Mouse (Mus musculus): ENCODE measurements around the gene Igsf21.

The Igsf21 gene

DNA sequence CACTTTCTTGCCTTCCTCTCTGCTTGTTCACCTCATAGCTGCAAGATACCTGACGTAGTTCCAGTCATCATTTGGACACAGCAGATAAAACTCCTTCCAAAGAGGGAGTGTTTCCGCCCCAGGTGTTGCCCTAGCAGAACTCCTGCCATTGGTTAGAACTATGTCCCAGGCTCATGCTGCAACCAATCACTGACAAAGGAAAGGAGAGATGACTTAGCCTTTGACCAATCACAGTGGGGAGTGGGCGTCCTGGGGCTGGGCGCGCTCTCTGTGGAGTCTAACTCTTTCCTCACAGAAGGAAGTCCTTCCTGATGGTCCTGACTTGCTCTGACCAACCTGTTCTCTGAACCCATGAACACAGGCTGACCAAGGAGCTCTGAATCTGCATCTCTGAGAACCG is 44.4 kb downstream of the Igsf21 start:
- in situ Hi-C loops (cut with MboI; ENCODE audit: unreplicated experiment in 2 of 2): no loop called here

DNA sequence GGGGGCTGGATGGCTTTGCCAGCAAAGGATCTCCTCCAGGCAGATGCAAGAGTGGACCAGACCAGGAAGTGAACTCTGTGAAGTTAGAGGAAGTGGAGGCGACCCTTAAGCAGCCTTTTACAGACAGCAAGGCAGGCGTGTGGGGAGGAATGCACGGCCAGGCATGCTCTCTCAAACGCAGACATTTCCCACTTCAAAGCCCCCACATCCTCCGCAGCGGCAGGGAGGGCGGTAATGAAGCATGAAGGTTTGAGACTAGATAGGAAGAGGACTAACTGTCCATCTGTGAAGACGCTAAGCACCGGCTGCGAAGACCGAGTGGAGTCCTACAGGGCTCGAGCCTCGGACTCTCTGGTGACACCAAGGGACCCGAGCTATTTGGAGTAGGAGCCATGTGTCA is 46.3 kb downstream of the Igsf21 start:
- in situ Hi-C loops (cut with MboI; ENCODE audit: unreplicated experiment in 2 of 2): no loop called here

DNA sequence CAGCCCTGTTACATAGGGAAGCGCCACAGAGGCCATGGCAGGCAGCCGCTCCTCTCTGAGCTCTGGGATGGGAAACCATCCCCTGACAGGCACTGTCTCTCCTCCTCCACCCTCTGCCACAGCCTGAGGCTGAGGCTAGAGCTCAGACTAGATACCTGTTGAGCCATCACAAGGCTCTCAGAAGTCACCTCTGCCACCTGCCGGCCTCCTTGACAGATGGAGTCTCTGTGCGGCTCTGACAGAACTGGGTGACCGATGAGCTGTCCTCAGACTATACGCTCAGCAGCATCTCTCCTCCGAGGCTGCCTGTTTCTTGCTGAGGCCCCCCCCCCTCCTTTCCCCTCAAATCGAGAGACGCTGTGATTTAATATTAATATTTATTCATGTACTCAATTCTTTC is 49.9 kb downstream of the Igsf21 start:
- in situ Hi-C loops (cut with MboI; ENCODE audit: unreplicated experiment in 2 of 2): no loop called here

DNA sequence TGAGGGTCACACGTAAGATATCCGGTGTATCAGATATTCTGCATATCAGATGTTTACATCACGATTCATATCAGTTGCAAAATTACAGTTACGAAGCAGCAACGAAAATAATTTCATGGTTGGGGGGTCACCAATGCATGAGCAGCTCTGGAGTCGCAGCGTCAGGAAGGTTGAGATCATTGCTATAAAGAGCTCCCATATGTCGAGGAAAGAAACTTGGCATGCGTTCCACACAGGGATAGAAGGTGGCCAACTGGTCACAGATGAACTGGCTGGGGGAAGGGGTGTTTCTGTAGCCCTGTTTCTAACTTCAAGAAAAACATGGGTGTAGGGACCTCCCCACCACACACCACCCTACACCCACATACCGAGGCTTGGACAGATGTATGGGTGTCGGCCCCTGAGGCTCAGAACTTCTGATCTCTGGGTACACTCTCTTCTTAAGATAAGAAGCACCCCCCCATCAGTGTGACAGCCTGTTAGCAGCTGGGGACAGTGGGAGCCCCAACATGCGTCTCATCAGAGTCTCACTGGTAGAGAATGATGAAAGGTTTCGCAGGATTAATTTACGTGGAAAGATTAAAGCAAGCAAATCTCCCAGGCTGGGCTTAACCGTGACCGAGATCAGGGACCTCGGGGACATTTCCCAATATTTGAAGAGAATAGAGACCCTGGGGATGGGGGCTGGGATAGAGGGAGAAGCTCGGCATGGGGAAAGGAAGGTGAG is 54.1 kb downstream of the Igsf21 start:
- in situ Hi-C loops (cut with MboI; ENCODE audit: unreplicated experiment in 2 of 2): no loop called here

DNA sequence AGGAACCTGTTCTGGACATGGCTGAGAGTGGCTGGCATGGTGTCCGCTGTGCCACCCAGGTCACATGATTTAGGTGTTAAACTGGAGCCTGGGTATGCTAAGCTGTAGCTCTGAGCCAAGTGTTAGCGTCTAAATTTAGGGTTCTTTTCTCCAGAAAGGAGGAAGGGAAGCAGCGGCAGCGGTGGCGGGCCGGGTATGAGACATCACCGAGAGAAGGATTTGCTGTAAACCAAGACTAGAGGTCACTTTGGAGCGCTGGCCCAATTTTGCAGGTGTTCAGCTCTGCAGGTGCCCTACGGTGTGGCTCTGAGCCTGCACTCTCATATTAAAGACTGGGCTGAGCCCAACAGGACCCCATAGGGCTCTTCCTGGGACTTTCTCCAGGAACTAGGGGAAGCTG is 57.0 kb downstream of the Igsf21 start:
- in situ Hi-C loops (cut with MboI; ENCODE audit: unreplicated experiment in 2 of 2): no loop called here

DNA sequence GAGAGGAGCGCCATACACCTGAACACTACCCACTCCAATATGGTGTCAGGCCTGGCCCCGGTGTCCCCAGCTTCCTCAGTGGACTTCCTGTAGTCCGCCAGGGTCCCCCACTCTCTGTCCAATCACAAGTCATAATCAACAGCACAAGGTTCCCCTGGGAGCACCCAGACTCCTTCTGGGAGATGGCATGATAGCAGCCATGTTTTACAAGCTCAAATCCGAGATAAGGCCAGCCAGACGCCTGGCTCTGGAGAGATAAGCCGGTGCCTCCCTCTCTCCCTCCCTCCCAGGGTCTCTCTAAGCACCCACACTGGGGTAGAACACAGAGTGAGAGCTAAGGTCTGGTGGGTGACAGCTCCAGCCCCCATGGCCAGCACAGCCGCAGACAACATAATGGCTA is 58.0 kb downstream of the Igsf21 start:
- in situ Hi-C loops (cut with MboI; ENCODE audit: unreplicated experiment in 2 of 2): no loop called here

DNA sequence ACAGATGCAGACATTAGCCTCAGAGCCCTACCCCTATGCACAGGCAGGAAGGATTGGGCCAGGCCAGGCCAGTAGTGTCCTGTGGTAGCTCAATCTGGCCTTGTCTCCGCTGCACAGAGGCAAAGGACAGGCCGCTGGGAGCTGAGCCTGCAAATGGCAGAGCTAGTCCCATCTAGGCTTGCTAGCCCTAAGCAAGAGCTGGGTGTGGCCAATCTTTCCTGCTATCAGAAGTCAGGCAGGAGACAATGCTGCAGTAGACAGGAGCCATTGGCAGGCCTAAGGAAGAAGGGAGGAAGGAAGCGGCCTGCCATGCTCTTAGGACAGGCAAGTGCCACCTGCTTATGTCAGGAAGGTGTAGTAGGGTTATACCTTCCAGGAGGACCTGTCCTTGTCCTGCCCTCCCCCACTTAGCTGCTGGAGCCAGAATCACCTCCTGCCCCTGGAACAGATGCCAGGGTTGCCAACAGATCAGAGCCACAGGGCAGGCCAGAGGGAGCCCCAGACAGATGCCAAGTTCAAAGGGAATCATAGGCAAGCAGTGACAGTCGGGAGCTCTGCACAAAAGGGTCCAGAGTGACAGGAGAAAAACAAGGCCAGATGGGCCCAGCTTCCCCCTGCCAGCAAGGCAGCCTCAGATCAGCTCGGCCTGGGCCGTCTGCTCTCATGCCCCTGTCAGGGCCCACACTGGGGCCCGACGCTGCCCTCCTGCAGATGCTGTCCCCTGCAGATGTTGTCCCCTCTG is 59.0 kb downstream of the Igsf21 start:
- in situ Hi-C loops (cut with MboI; ENCODE audit: unreplicated experiment in 2 of 2): no loop called here

DNA sequence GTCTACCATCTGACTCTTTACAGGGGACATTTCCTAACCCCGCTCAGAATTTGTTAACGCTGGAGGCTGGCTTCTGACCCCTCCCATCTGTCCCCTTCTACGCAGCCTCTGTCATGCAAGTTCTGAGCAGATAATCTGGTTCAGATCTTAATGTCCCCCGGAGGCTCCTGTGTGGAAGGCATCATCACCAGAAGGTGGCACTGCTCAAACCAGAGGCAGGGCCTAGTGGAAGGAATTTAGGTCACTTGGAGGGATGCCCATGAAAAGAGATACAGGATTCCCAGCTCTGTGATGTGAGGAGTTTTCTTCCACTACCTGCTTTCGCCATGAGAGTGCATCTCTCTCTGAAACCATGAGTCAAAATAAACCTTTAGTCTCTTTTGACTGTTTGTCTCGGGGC is 67.0 kb downstream of the Igsf21 start:
- in situ Hi-C loops (cut with MboI; ENCODE audit: unreplicated experiment in 2 of 2): no loop called here

DNA sequence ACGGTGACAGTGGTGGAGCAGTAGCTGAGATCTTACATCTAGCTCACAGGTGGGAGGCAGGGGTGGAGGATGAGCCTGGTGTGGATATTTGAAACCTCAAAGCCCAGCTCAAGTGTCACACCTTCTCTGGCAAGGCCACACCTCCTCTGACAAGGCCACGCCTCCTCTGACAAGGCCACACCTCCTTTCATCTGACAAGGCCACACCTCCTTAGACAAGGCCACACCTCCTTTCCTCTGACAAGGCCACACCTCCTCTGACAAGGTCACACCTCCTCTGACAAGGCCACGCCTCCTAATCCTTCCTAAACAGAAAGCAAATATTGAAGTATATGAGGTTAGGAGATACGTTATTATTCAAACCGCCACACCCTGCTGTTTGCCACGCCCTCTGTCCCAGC is 69.5 kb downstream of the Igsf21 start:
- in situ Hi-C loops (cut with MboI; ENCODE audit: unreplicated experiment in 2 of 2): no loop called here

DNA sequence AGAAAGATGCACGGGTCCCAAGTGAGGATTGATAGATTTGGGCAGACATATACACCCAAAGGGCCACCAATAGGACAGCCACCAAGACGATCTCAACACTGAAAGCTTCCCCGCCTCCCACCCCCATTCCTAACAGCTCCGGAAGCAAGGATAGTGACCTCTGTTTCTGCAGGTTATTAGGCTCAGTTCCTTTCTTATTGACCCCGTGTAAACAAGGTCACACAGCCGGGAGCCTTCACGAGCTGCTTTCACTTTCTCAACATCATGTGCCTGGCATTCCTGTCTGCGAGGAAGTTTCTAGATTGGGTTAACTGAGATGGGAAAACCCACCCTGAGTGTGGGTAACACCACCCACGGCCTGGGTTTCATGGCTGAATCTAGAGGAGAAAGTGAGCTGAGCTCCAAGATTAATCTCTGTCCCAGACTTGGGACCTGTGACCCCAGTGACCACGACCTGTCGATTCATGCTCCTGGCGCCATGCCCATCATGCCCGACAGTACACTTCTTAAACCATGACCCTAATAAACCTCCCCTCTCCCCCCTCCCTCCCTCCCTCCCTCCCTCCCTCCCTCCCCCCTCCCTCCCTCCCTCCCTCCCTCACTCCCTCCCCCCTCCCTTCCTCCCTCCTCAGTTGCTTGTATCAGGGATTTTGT is 72.7 kb downstream of the Igsf21 start:
- in situ Hi-C loops (cut with MboI; ENCODE audit: unreplicated experiment in 2 of 2): no loop called here

DNA sequence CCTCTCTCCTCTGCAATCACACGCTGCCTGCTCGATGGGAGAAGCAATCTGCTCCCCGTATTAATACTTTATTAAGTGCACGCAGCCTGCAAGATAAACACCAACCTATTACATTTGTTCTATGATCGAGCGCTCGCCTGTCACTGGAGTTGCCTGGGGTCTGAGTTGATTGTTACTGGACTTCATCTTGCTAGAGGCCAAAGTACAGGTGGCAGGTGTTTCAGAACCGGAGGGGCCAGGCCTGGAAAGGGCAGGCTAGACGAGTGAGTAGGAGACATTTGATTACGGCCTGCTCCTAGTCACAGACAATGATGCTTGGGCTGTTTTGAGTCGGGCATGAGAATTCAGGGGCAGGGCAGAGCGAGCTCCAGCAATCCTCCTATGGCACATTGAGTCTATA is 73.5 kb downstream of the Igsf21 start:
- in situ Hi-C loops (cut with MboI; ENCODE audit: unreplicated experiment in 2 of 2): no loop called here

DNA sequence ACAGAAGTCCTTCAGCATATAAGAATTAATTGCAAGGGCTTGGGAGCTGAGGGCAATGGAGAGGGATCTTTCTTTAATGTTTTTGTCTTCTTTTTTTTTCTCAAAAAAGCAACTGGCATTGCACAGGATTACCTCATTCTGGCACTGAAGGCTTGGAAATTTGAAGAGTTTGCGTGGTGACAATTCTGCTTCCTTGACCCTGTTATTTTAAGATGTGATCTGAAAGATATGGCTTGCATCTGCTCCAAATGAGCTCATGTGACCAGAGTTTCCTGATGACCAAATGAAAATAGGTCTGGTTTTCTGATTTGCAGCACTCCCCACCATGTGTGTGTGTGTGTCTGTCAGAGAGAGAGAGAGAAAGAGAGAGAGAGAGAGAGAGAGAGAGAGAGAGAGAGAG is 74.7 kb downstream of the Igsf21 start:
- in situ Hi-C loops (cut with MboI; ENCODE audit: unreplicated experiment in 2 of 2): no loop called here

DNA sequence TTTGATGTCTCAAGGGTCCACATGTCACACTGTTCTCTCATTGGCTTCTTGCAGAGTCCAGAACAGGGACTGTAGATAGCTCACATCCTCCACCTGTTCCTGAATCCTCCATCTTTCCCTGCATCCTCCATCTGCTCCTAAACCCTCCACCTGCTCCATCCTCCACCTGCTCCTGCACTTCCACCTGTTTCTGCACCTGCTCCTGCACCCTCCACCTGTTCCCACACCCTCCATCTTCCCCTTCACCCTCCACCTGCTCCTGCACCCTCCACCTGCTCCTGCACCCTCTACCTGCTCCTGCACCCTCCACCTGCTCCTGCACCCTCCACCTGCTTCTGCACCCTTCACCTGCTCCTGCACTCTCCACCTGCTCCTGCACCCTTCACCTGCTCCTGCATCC is 75.4 kb downstream of the Igsf21 start:
- in situ Hi-C loops (cut with MboI; ENCODE audit: unreplicated experiment in 2 of 2): no loop called here

DNA sequence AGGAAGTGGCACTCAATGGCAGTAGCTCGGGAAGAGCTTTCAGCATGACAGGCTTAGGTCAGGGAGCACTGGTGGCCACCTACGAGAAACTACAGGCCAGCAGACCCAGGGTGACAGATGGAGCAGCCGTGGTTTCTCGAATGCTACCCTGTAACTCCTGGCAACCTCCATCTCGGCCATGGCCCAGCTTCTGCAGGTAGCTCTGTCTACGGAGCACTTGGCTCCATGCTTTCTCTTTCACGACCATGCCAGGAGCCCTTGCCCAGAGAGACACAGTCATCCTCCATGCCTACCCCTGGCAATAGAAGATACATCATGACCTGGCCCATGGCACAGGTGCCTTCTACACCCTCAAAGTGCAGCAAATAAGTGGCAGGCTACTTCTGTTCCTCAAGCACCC is 80.7 kb downstream of the Igsf21 start:
- in situ Hi-C loops (cut with MboI; ENCODE audit: unreplicated experiment in 2 of 2): no loop called here

DNA sequence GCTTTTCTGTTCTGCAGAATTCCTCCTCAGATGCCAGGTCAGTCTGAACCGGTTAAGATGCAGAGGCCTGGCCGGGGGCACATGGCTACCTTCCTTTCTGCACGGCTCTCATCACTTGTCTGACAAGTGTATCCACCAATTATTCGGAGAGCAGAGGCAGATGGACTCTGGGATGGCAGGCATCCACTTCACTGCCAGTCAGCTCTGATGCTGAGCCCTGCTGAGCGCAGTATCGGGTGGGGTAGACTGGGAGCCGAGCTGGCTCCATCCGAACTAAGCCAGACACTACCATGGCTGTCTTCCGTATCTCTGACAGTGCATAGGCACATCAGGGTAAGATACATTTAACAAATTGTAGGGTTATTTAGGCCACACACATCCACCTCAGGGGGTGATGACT is 81.9 kb downstream of the Igsf21 start:
- in situ Hi-C loops (cut with MboI; ENCODE audit: unreplicated experiment in 2 of 2): no loop called here

DNA sequence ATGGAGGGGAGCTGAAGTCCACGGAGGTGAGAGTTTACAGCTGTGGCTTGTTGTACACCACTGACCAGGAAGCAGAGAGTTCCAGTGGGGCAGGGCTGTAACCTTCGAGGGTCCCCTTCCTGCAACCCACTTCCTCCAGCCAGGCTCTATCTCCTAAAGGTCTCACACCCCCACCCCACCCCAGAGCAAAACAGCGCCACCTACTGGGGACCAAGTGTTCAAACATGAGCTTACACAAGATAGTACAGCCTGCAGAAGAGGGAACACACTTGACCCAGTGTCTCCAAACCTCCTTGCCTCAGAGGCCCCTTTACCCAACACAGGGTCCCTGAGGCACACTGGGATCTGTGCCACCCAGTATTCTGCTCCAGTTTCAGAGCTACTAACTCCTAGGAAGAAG is 87.0 kb downstream of the Igsf21 start:
- in situ Hi-C loops (cut with MboI; ENCODE audit: unreplicated experiment in 2 of 2): no loop called here

DNA sequence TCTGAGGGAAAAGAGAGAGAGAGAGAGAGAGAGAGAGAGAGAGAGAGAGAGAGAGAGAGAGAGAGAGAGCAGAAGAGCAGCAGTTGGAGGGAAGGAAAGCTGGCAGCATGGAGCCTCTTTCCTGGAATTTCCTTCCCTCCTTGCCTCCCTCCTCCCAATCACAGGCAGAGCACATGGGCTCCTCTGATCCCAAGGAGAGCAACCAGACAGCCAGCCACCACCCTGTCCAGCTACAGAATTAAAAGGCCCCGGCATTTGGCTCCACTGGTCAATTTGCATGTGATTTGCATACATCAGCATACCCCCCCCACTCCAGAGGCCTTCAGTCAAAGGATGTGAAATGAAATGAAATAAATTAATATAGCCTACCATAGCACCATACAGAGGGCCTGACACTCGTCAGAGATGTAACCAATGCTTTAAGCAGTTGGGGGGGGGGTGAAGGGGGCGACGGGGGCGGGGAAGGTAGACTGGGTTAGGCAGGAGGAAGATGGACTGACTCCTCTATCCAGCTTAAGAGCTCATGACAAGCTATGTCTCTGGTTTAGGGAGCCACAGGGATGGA is 91.6 kb downstream of the Igsf21 start:
- in situ Hi-C loops (cut with MboI; ENCODE audit: unreplicated experiment in 2 of 2): no loop called here

DNA sequence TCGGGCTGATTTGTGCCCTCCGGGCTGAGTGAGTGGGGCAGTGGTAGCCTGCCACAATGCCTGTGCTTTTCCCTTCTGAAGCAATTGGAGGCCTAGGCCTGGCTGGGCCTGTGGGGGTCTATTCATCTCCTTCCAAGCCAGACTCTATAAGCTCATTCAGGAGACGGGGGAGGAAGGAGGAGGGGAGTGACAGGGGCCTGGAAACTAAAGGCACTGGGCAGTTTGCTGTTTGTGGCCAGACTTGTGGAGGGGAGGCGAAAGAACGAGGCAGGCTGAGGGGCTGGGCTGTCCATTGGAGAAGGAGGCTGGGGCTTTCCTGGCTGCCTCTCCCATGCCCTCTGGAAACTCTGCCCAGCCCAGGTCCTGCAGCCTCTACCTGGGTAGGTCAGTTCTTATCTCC is 92.1 kb downstream of the Igsf21 start:
- in situ Hi-C loops (cut with MboI; ENCODE audit: unreplicated experiment in 2 of 2): no loop called here

DNA sequence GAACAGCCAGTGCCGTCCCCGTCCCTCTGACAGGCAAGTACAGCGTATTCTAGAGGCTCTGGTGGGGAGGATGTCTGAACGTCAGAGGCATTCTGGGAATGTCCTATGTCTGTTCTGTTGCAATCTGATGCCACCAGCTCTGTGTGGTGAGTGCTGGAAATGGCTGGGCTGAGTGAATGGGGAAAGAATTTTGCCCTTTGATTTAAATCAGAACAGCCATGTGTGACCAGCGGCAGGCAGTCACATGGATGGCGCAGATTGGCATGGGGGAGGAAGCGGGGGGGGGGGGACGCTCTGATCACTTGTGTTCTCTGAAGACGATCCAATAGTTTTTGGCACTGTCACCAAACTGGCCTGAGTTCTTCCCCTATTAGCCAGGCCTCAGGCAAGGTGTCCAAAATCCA is 92.9 kb downstream of the Igsf21 start:
- in situ Hi-C loops (cut with MboI; ENCODE audit: unreplicated experiment in 2 of 2): no loop called here

DNA sequence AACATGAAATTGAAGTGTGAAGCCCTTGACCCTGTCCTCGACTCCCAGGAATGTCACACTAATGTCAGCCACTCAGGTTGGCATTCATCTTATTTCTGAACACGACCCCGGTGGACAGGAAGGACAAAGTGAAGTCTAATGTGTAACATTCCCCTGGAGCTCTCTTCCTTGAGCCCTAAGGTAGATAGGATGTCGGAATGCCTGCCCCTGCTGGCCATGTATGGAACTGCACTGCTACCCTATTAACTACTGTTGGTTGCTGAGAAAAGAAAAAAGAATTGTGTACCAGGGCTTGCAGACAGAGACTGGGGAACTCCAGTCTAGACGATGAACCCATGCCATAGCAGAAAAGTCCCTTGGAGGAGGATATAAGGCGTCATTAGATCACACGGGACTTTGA is 93.5 kb downstream of the Igsf21 start:
- in situ Hi-C loops (cut with MboI; ENCODE audit: unreplicated experiment in 2 of 2): no loop called here

DNA sequence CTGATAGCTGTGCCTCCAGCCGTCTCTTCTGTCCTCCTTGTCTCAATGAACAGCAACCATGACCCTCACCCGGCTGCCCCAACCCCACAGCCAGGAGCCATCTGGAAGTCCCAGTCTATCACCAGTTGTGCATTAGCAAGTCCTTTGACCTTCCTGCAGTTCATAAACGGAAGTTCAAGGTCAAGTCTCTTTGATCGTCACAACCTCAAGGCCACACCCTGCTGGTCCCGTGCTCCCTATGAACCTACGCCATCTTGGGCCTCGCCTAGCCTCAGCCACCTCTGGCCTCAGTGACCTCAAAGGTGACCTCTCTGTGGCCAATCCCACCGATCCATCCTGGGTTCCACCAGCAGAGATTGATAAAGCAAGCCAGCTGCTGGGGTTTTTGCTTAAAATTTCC is 96.9 kb downstream of the Igsf21 start:
- in situ Hi-C loops (cut with MboI; ENCODE audit: unreplicated experiment in 2 of 2): no loop called here
